ENCODE assay signal across 27 mouse cellular contexts in genomic region chr5:88975694-88976093, GRCm38 (mm10).
A peak's percentile ranks its signal among the peaks of the same experiment; 100 is the strongest.
DNase-seq lines count a peak whose midpoint lies in the region; TF ChIP-seq lines count a peak whose summit lies in the region.
"Had no signal": no experiment of that assay in that cellular context is flagged by ENCODE, and none has a peak within 500 bp of the region (broad histone marks: within the 10 kb centered on the region; RNA-seq: fewer than 3 reads in every experiment).

No protein-coding gene starts in this region.

- no peak for TF ChIP-seq CTCF in gastrocnemius, adult 2 months (IDR thresholded peaks at IDR 0.05)
- TF ChIP-seq CTCF in brain, embryonic 14.5 days (IDR thresholded peaks at IDR 0.05; ENCODE audit: borderline replicate concordance, extremely low read depth, insufficient read depth, insufficient read length) = no peak

- no peak for TF ChIP-seq POLR2A in brain, embryonic 14.5 days (IDR thresholded peaks at IDR 0.05; ENCODE audit: borderline replicate concordance, extremely low read depth, insufficient read depth, insufficient read length, poor library complexity, severe bottlenecking)

- intact Hi-C loops in gastrocnemius, adult 2 months (cut with DNase I) = no loop called here
- intact Hi-C loops in gastrocnemius, postnatal 36 days (cut with DNase I) = no loop called here

- H3K4me3 ChIP-seq in gastrocnemius, adult 2 months = no peak overlapping the region
- H3K4me3 ChIP-seq: embryonic facial prominence, embryonic 13.5 days; forebrain, embryonic 10.5 days; heart, embryonic 10.5 days; heart, embryonic 15.5 days; limb, embryonic 12.5 days; liver, embryonic 15.5 days; midbrain, embryonic 10.5 days had no signal

- DNase-seq in gastrocnemius, adult 2 months = no peak
- DNase-seq in gastrocnemius, postnatal 36 days = no peak
- peak; percentile 44 for DNase-seq in layer of hippocampus, adult 9-11 months
- DNase-seq in layer of hippocampus, postnatal 25 days (ENCODE audit: extremely low spot score in 1 of 2, low spot score in 1 of 2) = no peak
- DNase-seq in 3T3-L1 (ENCODE audit: low read depth, low spot score) = peak; percentile 27
- peak; percentile 37 for DNase-seq in brain, embryonic 14.5 days (ENCODE audit: low read depth)
- DNase-seq in urinary bladder, postnatal 10 days (ENCODE audit: low spot score) = no peak
- DNase-seq: adrenal gland, adult 2 months; adrenal gland, postnatal 36 days; B cell, adult 2 months; cerebellum, adult 2 months; cerebellum, postnatal 14 days; gastrocnemius, postnatal 10 days; kidney, adult 9 months; kidney, postnatal 10 days; lung, embryonic 14.5 days; lung, postnatal 14 days; right cerebral cortex, adult 18-20 months; spleen, adult 18-20 months; thymus, postnatal 25 days had no signal

- H3K27ac ChIP-seq in gastrocnemius, adult 2 months = 0 out of 2 replicates have a peak overlapping the region, but pooled peaks have one; percentile 28
- H3K27ac ChIP-seq: embryonic facial prominence, embryonic 13.5 days; heart, embryonic 10.5 days; heart, embryonic 15.5 days; limb, embryonic 12.5 days; liver, embryonic 15.5 days; midbrain, embryonic 10.5 days had no signal

Comparison
In these comparisons a context has a peak if more than half of its experiments do, and no peak if none do; other contexts are left out.
1. DNase-seq: peak in layer of hippocampus, adult 9-11 months (single experiment), 3T3-L1 (single experiment) and brain, embryonic 14.5 days (single experiment); none in gastrocnemius, adult 2 months (single experiment), gastrocnemius, postnatal 36 days (0 of 2), layer of hippocampus, postnatal 25 days (0 of 2) and urinary bladder, postnatal 10 days (single experiment).